Mouse (Mus musculus) neural tube, embryonic 11.5 days (tissue): ENCODE data around the gene Gsdmc3. TPM values are rescaled to one million over a fixed set of nuclear protein-coding genes. Genes with fewer than 3 reads are reported as not detected.
"Not testable (repeated sequence)": the region's sequence is repeated elsewhere in the genome, so short reads cannot be mapped to it uniquely, and the experiment has no call there.

ENCODE experiments used
- ATAC-seq: fragments of 200-750 bp; cut with Nextera tagmentation; 2 replicates; pipeline ENCODE4 v1.8.0; 2017; ENCODE audit warnings: moderate number of reproducible peaks, mild to moderate bottlenecking, moderate TSS enrichment, moderate library complexity; ENCODE audit not compliant: insufficient read depth, low FRiP score, low TSS enrichment
- DNase-seq: peaks from one replicate; pipeline ENCODE4 v3.0.0-alpha.2; 2015; ENCODE audit warnings: low spot score
- H3K27ac ChIP-seq: fragments of 300-500 bp; sonication (generic); 2 replicates; pipeline ENCODE4 v1.5.1; 2014; ENCODE audit warnings: low read depth, mild to moderate bottlenecking, low read length
- H3K27me3 ChIP-seq: fragments of 300-500 bp; sonication (generic); 2 replicates; pipeline ENCODE4 v1.6.1; 2014; ENCODE audit warnings: mild to moderate bottlenecking, low read length, mixed read lengths; ENCODE audit not compliant: control insufficient read depth, insufficient read depth
- H3K36me3 ChIP-seq: fragments of 300-500 bp; sonication (generic); 2 replicates; pipeline ENCODE4 v1.6.1; 2014; ENCODE audit warnings: mild to moderate bottlenecking, low read length, moderate library complexity, mixed read lengths; ENCODE audit not compliant: control insufficient read depth, insufficient read depth
- H3K4me1 ChIP-seq: fragments of 300-500 bp; sonication (generic); 2 replicates; pipeline ENCODE4 v1.6.1; 2014; ENCODE audit warnings: low read length, mixed read lengths; ENCODE audit not compliant: control insufficient read depth, insufficient read depth
- H3K4me2 ChIP-seq: fragments of 300-500 bp; sonication (generic); 2 replicates; pipeline ENCODE4 v1.6.1; 2014; ENCODE audit warnings: low read depth, mild to moderate bottlenecking, moderate library complexity
- H3K4me3 ChIP-seq: fragments of 300-500 bp; sonication (generic); 2 replicates; pipeline ENCODE4 v1.5.1; 2014; ENCODE audit warnings: low read depth, low read length
- H3K9ac ChIP-seq: fragments of 300-500 bp; sonication (generic); 2 replicates; pipeline ENCODE4 v1.6.1; 2014; ENCODE audit warnings: mild to moderate bottlenecking, low read length
- H3K9me3 ChIP-seq: fragments of 300-500 bp; sonication (generic); 2 replicates; pipeline ENCODE4 v1.6.1; 2016; ENCODE audit warnings: low read length; ENCODE audit not compliant: control insufficient read depth
- WGBS: fragments of 180-500 bp; shearing (Covaris S2); extraction: QIAGEN DNeasy Blood & Tissue Kit; methylation state at CpG from one replicate; pipeline ENCODE4 v1.1.7; 2014; 5-methylcytosine and 5-hydroxymethylcytosine counted together
- polyA plus RNA-seq: library from polyadenylated mRNA; unstranded; fragments of >200 nt; fragmentation: Nextera tagmentation; extraction: Ambion mirVana; gene quantifications from 2 replicates; pipeline ENCODE4 v1.2.1, GENCODE M21; 2014

Gsdmc3 gene
- not detected in 2 replicates for polyA plus RNA-seq

GRCm38 (mm10) chr15:63878458-63878857 lies at the start of gene Gsdmc3:
Gene Gsdmc3, minus strand, starts transcription at chr15:63878558.
- not testable (repeated sequence) for ATAC-seq, H3K36me3 ChIP-seq, H3K4me1 ChIP-seq, H3K9me3 ChIP-seq, DNase-seq, H3K4me3 ChIP-seq, H3K9ac ChIP-seq, H3K4me2 ChIP-seq, H3K27ac ChIP-seq, H3K27me3 ChIP-seq
- WGBS, result 86% methylated on average over 1 of the region's 3 CpGs

DNA sequence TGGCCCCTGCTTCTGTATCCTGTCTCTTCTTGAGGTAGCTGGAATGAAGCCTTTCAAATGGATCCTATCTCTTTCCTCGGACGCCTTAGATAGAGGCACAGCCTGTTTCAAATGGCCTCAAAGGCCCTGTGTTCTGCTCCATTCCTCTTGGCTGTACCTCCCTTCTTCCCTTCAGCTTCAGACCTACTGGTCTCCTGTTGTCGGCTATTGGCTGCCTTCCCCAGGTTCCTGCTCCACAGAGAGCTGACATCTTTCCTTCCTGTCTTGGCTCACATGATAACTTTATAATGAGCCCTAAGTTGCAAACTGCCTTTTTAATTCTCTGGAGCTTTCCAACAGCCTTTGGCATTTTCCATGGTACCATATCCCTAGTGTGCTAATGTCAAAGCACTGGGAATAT lies 47.8 kb upstream of the Gsdmc3 start:
- 90% methylated on average over 3 of the region's 3 CpGs for WGBS
- Histone ChIP-seq H3K4me2 (no peak overlapping the region), H3K27ac (no peak overlapping the region), H3K27me3 (no peaks in the 10 kb centered on the region), H3K4me3 (no peak overlapping the region), H3K4me1 (no peaks in the 10 kb centered on the region), H3K9ac (no peak overlapping the region), H3K9me3 (no peaks in the 10 kb centered on the region), H3K36me3 (peaks cover 2% of the 10 kb centered on the region; the same call in 1 of the 2 replicates)
- no peak for DNase-seq
- no peak for ATAC-seq

- Histone ChIP-seq H3K36me3 (no peaks in the 10 kb centered on the region), H3K4me2 (no peak overlapping the region), H3K27ac (no peak overlapping the region), H3K4me3 (no peak overlapping the region), H3K9me3 (no peaks in the 10 kb centered on the region), H3K9ac (no peak overlapping the region), H3K27me3 (no peaks in the 10 kb centered on the region), H3K4me1 (no peaks in the 10 kb centered on the region)
- no peak for DNase-seq
- 90% methylated on average over 1 of the region's 1 CpGs for WGBS
- ATAC-seq, result no peak
Observed at GRCm38 (mm10) chr15:63924484-63924883, 46.1 kb upstream of the Gsdmc3 start.

DNA sequence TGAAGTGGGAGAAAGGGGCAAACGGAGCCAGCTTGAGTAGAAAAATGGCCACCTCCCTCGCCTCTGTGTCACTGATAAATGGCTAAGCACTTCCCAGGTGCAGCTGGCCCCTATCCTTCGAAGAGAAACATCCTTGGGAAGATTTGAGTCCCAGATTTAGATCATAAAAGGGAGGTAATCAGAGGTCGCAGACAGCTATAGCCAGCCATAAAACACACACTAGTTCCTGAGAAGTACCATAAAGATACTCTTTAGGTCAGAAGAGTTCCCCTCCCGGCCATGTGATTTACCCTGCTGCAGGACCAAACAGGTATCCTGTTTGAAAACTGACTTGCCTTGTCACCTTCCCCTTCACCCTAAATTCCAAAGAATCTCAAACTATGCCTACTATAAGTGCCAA lies 43.3 kb upstream of the Gsdmc3 start:
- H3K27ac ChIP-seq, ATAC-seq, H3K9ac ChIP-seq, H3K9me3 ChIP-seq, H3K4me2 ChIP-seq, H3K36me3 ChIP-seq, H3K4me1 ChIP-seq, H3K27me3 ChIP-seq, H3K4me3 ChIP-seq, DNase-seq: not testable (repeated sequence)
- 13% methylated on average over 2 of the region's 5 CpGs for WGBS

DNA sequence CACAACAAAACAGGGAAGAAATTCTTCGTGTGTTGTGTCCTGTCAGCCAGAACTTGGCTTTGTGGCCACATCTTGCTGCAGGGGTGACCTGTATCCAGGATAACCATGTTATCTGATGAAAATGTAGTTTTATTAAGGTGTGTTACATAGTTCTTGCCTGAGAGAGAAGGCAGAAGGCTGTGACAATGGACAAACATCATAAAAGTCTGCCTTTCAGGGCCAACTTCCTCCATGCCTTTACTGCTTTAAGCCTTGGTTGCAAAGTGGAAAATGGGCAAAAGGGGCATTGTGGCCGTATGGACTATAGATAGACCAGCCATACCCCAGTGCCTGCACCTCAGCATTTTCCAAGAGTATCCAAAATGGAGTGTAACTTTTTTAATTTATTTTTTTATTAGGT lies 41.4 kb upstream of the Gsdmc3 start:
- 61% methylated on average over 1 of the region's 2 CpGs for WGBS
- not testable (repeated sequence) for H3K36me3 ChIP-seq, ATAC-seq, H3K4me3 ChIP-seq, H3K9ac ChIP-seq, H3K4me2 ChIP-seq, H3K27me3 ChIP-seq, H3K9me3 ChIP-seq, H3K27ac ChIP-seq, H3K4me1 ChIP-seq, DNase-seq

GRCm38 (mm10) chr15:63916584-63916983 lies 38.2 kb upstream of the Gsdmc3 start:
- ATAC-seq, result not testable (repeated sequence)
- WGBS, result 87% methylated on average over 3 of the region's 4 CpGs

DNA sequence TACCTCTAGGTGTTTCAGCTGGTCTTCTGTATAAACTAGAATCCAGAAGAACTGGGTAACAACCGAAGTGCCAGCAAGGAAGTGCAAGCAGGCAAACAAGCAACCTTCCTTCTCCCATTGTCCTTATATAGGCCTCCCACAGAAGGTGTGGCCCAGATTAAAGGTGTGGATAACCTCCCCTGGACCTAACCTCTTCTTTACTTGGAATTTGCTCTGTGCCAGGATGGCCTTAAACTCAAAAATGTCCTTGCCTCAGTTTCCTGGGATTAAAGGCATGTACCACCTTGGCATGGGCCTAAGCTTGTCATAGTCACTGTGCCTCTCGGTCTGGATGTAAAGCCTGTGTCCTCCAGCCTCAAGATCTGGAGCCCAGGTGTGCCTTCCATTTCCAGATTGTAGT lies 33.8 kb upstream of the Gsdmc3 start, which contains the start of gene Gsdmc4:
TSS of gene Gsdmc4 (minus strand) at position 101 of the 400 bp plus-strand sequence.
- not testable (repeated sequence) for H3K27me3 ChIP-seq, H3K4me3 ChIP-seq, H3K4me1 ChIP-seq, H3K27ac ChIP-seq, H3K9me3 ChIP-seq, H3K9ac ChIP-seq, H3K4me2 ChIP-seq, DNase-seq, ATAC-seq, H3K36me3 ChIP-seq
- WGBS, result 95% methylated on average over 2 of the region's 2 CpGs

More at GRCm38 (mm10) chr15:63916584-63916983, 38.2 kb upstream of the Gsdmc3 start:
- H3K9ac ChIP-seq, H3K4me2 ChIP-seq, DNase-seq, H3K27ac ChIP-seq, H3K9me3 ChIP-seq, H3K27me3 ChIP-seq, H3K4me1 ChIP-seq, H3K4me3 ChIP-seq, H3K36me3 ChIP-seq: not testable (repeated sequence)

- ATAC-seq, result not testable (repeated sequence)
Observed at GRCm38 (mm10) chr15:63909896-63910295, 31.5 kb upstream of the Gsdmc3 start.

DNA sequence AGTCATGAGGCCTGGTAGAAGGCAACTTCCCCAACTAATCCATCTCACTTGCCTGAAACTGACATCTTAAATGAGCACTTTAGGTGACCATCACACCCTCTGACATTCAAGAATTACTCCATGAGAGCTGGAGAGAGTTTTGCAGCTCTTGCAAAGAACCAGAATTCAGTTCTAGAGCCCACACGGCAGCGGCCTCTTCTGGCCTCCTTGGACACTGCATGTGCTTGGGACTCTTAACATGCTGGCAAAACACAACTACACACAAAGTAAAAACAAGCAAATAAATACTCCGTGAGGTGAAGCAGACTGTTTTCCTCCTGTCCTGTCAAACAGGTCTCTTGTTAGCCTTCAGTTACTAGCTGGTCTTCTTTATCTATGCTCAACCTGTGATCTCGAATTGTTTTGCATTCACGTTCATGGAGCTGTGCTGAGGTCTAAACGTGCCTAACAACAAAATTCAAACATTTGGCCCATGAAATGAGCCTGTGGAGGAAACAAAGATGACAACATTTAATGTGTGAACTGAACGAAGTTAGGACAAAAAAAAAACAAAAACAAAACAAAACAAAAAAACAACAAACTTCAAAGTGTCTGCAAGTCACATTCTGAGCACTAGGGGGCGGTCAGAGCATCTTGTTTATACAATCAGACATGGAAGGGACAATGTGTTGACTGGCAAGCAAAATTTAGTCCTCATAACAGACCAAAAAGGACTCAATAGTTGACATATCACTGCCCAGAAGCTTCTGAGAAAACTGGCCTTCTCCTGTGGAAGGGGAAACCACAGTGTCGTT lies 17.4 kb upstream of the Gsdmc3 start:
- H3K9ac ChIP-seq, ATAC-seq, H3K9me3 ChIP-seq, H3K27ac ChIP-seq, H3K4me1 ChIP-seq, H3K36me3 ChIP-seq, H3K27me3 ChIP-seq, H3K4me3 ChIP-seq, H3K4me2 ChIP-seq: not testable (repeated sequence)
- DNase-seq, result peak; percentile 56
- 38% methylated on average over 9 of the region's 9 CpGs for WGBS

More at GRCm38 (mm10) chr15:63909896-63910295, 31.5 kb upstream of the Gsdmc3 start:
- H3K4me3 ChIP-seq, H3K9ac ChIP-seq, H3K36me3 ChIP-seq, H3K27ac ChIP-seq, H3K9me3 ChIP-seq, H3K4me1 ChIP-seq, H3K27me3 ChIP-seq, DNase-seq, H3K4me2 ChIP-seq: not testable (repeated sequence)
